Mouse (Mus musculus) kidney, postnatal 25 days (tissue): ENCODE measurements around the gene Ap3s2.

Experiments used
- DNase-seq, 2 experiments: peaks; one replicate each; pipeline ENCODE4 v3.0.0; 2021; ENCODE audit warnings: mixed read lengths in 2 of 2

Gene Ap3s2

DNA sequence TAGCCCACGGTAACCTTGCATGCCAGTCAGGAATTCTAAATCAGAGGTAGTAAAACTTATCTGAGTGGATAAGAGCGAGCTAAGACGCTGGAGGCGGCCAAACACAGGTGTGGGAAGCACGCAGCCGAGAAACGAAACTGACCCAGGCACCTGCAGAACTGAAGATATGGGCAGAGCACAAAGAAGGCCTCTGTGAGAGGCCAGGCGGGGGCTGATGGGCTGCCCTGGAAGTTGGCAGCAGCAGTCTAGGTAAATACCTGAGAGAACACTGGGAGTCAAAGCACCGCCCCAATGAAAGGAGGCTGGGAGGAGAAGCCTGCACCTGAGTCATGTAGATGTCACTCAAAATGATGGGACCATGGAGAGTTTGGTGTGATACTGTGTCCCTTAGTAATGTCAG is 31.8 kb downstream of the Ap3s2 start:
- DNase-seq = no peak

DNA sequence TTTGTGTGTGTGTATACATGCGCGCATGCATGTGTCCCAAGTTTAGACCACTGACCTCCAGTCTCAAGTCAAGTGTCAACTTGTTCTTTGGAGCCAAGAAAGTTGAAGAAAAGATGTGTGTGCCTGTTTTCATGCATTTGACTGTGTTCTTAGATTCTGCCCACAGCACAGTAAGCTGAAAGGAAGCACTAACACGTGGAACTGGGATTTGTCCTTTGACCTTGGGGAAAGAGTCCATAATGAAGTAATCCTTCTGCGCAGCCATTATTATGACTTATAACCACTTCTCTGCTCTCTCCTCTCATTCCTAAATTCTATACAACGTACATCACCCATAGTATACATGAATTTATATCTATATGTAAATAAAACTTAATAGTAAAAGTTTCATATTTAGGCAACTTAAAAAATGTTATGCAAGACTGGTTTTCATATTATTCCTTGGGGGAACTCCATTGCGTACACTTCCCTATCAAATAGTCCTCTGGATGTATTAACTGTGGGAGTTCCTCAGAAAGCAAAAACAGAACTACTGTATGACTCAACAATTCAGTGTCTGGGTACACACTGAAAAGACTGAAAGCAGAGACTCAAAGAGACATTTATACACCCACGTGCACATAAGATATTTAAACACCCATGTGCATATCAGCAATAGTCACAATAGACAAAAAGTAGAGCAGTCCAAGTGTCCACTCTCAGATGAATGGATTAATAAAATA is 36.7 kb downstream of the Ap3s2 start:
- DNase-seq = no peak

DNA sequence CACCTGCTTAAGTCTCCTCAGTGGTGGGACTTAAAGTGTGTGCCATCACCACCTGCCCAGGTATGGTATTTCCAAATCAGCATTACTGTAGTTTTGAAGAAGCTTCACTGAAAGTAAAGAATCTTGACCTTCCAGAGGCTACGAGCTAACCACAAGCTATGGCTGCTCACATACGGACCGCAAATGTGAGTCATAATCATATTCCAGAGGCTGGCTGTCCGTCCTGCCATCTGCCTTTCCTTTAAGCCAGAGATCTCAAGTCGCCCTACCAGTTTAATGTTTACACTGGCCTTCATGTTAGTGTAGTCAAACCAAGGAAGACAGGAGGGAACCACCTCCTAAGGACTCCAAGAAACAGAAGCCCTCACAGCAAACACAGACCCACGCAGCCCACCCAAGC is 38.5 kb downstream of the Ap3s2 start:
- no peak for DNase-seq

DNA sequence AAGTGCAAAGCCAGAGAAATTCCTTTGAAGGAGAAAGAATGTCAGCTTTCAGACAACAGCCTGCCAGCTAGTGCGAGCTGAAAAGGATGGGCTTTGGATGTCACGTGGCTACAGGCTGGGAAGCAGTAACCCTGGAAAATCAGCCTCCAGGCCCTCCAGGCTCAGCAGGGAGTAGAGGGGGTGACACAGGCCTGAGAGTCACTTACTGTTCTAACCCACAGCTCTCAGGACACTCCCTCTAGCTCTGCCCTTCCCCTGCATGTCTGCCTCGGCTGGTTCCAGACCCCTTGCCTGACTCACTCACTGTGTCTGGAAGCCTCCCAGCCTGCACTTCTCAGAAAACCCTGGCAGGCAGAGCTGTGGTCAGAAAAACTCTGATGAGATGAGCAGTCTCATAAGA is 39.5 kb downstream of the Ap3s2 start:
- DNase-seq = peak in 1 of 2 experiments; percentile 51

DNA sequence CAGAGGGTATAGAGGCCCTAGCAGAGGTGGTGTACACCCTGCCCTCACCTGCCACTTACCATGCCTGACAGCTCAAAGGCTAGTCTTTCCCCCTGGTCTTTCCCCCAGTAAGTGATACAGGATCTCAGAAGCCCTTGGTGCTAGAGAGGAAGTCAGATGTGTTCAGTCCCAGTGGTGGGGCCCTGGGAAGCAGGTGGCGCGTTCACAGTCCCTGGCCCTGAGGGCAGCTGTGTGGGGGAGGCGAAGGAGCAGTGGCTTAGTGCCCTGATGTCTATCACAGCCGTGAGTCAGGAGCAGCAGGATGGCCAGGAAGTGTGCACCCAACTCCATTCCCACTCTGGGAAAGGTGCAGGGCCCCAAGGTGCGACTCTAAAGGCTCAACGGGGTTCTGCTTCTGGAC is 40.4 kb downstream of the Ap3s2 start:
- DNase-seq = no peak

DNA sequence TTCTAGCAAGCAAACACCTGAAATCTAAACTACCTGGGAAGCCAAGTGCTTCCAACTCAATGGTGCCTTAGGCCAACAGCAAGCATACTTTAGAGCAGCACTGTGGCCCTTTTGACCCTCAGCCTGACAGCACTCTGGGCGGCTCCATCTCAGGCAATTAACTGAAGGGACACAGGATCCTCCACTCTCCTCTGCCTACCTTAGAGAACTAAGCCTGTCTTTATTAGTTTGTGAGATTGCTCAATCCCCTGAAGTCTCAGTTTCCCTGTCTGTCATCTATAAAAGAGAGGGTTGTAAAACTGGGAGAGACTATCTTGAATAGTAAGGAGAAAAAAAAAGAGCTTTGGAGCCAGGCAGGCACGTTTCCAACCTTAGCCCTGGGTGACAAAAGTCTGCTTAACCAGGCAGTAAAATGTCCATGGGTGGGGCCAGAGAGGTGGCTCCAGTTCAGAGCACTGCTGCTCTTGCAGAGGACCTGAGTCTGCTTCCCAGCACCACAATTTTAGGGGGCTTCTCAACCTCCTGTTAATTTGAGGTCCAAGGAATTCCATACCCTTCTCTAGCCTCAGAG is 41.9 kb downstream of the Ap3s2 start:
- DNase-seq = peak in 1 of 2 experiments; percentile 41

DNA sequence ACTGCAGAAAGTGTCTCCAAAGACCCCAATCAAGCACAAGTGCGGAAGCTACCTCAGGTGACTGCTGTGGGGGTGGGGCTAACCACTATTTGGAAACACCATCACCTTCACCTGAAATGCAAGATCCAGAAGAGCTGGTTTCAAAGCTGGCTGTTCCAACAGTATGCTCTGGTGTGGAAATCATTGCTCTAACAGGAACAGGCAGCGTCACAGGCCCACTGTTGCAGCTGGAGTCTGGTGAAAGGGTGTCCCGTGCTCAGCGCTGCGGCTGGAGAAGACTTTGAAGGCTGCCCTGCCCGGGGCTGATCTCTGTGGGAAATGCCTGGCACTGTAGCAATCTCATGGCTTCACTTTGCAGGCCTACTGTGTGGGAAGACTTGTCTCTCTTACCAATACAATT is 47.0 kb downstream of the Ap3s2 start:
- DNase-seq = no peak

DNA sequence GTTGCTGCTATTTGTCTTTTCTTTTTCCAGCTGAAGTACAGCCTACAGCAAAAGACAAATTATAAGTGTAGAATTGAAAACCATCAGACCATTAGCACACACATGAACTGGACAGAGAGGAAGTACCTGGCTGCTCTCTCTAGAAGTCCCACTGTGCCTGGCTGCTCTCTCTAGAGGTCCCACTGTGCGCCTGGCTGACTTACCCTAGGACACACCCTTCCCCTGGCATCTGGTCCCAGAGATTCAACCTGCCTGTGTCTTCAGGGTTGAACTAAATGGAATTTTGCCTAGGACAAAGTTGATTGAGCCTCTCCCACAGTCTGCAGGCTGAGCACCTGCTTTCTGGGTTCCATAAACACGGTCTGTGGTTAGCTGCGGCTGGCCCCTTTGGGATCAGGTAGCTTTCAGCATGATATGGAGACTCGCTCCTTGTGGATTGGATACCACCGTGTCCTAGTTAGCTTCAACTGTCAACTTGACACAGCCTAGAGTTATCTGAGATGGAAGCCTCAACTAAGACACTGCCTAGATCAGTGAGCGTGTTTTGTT is 48.6 kb downstream of the Ap3s2 start:
- DNase-seq = no peak

DNA sequence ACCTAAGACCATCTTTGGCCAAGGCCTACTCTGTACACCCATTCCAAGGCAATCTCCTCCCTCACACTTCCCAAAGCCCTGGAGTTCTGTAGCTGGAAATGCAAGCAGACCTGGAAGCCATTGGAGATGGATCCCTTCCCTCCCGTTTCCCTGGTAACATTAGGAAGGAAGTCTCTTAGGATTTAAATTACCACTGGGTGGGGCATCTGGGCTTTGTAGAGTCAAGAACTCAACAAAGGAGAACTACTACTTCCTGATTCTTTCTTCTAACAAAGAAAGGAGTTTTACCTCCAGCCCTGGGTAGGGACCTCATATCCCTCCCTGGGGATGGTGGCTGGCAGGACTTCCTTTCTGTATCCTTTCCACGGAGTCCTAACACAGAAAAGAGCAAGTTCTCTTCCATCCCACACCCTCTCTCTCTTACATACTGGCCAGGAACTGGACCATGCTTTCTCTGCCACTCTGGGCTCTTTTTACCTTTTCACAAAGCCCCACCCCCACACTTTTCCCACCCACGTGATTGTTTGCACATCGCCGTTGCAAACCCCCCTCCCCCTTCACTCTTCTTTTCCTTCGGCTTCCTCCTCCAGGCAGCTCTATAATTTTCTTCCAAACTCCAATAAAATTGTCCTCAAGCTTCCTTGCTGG is 51.3 kb downstream of the Ap3s2 start:
- DNase-seq = no peak

DNA sequence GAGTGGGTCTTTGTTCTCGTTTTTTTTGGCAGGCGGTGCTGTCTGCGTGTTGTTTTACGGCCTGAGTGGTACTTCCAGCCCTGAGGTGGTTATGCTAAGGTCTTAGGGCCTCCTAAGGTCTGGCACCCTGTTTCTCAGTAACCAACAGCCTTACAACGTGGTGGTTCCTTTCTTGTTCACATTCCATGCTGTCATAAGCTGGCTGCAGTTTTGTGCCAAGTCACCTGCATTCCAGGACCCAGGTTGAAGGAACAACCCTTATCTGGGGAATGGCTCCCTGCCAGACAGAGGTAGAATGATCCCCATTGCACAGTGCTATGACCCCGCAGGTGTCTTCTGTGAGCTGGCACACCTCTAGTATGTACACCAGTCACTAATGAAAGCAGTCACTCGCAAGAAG is 52.0 kb downstream of the Ap3s2 start:
- peak; percentile 32 to 64 for DNase-seq

DNA sequence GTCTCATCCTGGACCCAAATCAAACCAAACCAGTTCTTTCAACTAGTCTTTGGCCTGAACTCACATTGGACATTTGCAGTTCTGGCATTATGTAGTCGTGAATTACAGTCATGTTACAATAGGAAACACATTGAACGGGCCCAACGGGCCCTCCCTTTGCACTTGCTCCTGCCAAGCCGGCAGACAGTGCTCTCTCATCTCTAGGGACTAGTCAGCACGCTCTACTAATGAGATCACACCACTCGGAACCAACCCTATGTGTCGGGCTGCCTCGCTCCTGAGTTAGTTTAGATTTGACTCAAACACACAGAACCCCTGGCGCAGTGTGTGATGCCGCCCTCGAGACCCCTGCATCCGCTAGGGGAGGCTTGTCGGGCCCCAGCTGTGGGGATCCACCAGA is 52.6 kb downstream of the Ap3s2 start:
- no peak for DNase-seq

DNA sequence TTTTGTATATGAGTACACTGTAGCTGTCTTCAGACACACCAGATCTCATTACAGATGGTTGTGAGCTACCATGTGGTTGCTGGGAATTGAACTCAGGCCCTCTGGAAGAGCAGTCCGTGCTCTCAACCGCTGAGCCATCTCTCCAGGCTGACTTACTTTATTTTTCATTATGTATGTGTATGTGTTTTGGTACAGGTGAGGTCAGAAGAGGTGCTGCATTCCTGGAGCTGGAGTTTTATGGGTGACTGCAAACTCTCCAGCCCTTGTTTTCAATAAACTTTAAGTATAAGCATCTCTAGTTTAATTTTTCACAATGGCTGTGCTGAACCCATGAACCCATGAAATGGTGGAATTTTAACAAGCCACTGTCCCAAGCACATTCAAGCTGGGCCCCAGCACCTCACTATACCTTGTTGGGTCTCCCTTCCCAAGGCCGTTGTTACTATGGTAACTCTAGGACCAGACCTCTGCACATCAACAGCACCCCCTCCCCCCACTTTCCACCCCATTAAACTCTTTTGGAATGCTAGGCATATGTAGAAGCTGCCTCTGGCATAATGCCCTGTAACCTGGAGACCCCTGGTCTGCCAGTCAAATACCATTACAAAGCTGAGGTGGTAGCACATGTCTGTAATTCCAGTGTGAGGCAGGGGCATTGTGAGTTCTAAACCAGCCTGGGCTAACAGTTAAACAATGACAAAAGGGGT is 54.0 kb downstream of the Ap3s2 start:
- DNase-seq = peak; percentile 48 to 51

DNA sequence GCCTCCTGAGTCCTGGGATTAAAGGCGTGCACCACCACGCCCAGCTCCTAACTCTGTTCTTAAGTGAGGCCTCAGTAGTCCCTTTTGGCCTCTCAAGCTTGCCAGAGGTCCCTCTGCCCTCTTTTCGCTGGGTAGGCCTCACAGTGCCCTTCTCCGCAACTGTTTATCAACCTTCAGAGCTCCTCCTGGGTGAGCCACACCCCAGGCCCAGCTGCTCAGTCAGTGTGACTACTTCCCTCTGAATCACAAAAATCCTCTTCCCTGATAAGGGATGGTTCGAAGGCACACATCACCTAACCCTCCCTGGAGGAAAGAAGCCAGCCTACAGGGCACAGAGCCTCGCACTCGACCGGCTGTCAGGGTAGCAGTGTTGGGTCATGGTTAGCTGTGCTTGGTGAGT is 58.7 kb downstream of the Ap3s2 start:
- no peak for DNase-seq

DNA sequence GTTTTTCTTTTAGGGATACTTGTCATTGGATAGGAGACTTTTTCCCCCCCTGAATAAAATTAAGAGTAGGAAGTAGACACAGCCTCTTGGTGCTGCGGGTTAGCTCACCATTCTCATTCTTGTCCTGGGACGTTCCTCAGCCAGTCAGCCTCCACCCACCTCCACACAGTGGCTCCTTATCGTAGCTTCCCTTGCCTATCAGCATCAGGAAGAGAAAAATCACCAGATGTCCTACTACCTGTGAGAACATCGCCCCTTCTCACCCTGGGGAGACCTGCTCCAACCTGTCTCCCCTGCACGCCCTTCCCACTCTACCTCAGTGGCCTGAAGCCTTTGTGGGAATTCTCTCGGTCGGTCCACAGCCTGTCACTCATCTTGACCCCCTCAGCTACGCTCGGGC is 59.6 kb downstream of the Ap3s2 start, which contains the start of gene Anpep:
Gene Anpep, minus strand, starts transcription at position 249 of the 400 bp plus-strand sequence.
- DNase-seq = no peak

DNA sequence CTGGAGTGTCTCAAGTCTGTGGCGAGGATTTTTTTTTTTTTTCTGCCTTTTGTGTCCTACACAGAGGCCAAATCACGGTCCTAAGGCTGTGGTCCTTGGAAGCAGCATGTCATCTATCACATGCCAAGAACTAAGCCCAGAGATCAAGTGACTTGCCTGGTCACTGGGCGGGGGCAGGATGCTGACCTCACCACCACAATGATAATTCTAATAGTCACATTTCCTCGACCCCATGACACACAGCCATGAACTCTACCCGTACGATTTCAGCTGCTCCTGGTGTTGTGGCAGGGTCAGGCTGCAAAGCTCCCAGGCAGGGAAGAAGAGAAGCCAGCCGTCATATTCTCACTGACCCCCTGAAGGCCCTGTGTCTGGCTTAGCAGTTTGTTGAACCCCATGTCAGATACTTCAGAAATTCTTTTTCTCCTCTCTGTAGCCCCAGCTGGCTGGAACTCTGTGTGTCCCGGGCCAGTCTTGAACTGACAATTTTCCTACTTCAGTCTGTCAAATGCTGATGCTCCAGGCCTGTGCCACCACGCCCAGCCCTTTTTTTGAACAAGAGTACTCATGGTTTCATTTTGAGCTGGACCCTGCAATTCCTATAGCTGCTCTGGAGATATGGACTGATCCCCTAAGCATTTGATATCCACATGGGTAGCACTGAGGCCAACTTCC is 61.4 kb downstream of the Ap3s2 start:
- DNase-seq = no peak

DNA sequence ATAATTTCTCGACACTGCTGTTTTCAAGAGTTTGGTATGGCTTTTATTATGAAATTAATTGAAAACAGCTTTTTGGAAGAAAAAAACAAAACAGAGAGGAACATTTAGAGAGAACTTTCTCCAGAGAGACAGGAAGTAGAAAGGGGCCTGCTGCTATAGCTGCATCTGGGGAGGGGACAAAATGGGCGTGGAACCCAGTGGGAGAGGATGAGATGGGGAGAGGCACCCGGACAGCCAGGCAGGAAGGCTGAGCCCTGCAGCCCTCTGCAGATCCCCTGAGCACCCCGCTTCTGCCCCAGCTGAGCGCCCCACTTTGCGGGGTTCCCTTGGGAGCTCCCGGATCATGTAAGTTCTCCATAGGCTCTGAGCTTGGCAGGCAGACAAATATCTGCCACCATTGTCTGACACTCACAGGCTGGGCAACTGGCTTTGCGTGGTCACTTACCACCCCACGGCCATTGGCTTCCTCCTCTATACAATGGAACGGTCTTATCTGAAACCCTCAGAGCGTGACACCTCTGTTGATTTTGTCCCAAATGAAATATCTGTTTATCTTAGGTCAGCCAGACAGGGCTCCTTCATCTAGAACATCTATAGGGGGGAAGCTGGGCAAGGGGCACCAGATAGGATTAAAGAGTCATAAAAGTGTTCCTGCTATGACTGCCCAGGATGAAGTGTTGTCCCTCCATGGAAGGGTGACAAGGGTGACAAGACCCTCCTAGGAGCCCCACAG is 62.1 kb downstream of the Ap3s2 start:
- DNase-seq = no peak

DNA sequence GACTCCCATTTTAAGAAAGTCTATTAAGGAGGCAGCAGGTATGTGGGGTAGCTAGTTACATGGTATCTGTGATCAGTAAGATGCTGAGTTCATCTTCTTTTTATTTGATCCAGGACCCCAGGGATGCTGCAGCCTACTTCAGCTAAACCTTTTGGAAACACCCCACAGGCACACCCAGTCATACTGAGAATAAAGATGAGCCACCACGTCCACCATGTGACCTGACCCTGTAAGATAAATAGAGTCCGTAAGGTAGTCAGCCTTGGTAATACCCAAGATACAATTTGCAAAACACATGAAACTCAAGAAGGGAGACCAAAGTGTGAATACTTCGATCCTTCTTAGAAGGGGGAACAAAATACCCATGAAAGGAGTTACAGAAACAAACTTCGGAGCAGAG is 64.1 kb downstream of the Ap3s2 start:
- no peak for DNase-seq

DNA sequence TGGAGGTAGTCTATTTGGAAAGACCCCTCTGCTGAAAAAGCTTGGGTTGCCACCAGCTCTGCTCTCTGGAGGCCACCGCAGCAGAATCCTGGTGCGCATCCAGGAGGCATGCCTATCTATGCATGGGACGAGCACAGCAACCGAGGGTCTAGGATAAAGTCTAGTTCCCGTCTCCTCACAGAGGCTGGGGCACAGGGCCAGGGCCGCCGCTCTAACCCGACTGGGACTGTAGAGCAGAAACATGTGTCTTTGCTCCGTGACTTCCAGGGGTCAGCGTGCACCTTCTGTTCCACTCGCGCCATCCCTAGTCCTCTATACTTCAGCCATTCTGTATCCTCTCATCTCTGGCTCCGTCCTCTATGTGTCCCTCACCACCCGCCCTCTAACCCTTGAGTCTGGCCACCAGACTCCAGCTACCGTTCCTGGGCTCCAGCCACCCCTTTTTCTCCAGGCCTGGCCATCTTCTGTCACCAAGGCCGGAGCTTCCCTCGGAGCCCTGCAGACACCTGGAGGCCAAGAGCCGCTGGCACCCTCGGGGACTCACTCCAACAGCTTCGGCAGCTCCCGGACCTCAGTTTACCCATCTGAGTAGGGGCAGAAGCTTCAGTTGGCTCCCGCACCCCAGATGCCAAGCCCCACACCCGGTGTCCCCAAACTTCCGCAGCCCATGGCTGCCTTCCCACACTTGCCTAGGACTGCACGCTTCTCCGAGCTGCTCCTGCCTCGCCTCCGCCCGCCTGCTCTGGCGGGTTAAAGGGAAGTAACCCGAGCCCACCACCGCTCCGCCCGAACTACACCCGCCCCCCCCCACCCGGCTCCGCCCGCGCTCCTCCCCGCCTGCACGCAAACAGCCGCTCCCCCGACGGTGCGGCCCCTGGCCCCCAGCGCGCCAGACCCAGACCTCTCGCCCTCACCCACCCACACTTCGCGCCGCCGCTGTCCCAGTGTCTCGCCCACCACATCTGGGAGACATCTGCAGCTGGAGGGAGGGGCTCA is 72.7 kb downstream of the Ap3s2 start:
- peak in 1 of 2 experiments; percentile 44 for DNase-seq

DNA sequence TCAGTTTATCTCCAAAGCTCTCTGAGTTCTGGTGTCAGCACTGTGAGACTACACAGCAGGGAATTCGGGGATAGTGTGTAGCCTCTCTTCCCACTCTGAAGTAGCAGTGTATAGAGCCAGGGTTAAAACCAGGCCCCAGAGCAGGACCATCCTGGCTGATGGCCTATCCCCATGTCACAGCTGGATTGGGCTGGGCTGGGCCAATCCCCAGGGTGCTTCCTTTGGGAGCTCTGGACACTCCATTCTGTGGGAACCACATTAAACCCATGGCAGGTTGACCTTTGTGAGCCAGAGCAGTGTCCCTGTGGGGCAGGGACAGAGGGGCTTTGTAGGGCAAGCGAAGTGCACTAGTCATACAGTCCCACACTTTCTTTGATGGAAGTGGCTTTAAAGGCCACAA is 74.1 kb downstream of the Ap3s2 start:
- DNase-seq = no peak

DNA sequence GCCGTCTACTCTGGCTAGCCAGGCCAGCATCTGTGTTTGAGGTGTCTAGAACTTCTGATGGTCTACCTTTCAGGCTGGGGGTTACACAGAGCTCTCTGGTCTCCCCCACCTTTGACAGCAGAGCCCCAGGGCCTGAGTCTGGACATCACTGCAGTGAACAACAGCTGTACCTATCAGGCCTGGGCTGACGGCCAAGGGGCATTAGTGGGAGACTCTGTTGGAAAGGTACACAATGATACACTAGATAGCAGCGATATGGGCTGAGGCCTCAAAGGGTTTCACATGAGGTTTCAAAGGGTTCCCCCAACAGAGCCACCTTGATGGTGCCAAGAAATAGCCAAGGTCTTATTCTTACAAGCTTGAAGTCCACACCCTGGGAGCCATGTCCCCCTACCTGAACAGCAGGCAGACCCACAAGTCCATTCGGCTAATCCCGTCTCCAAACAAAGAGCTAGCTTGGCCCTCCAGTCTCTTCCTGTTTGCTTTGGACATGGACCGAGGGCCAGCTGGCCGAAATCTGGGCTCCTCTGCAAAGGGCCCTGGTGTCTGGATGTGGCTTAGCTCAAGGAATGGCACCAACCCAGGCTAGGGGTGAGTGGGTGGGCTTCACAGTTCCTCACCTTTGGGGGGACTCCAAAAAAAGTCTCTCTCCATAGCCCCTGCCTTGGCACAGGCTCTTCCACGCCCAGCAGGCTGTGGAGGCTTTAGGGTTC is 76.2 kb downstream of the Ap3s2 start:
- DNase-seq = peak in 1 of 2 experiments; percentile 32
